Mouse (Mus musculus): ENCODE measurements around the gene Pank4. TPM values are rescaled to one million over a fixed set of nuclear protein-coding genes. Genes with fewer than 3 reads are reported as not detected.

The Pank4 gene
- total and polyA plus RNA-seq, 3 experiments, result 22.4 to 34.7 (median 27.6) TPM

DNA sequence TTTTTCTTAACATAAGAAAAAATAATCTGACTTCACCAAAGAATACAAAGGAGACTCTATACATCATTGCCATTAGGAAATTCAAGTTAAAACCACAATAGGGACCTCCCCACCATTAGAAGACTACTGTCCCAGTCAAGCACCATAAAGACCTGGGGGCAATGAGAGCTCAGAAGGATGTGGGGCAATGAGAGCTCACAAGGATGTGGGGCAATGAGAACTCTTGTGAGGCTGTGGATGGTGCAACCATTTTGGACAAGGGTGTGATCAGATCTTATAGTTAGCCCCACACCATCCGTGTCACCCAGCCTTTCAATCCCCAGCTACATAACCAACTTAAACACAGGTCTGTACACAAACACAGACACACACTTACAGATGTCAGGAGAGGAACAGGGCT, 26.2 kb upstream of the Pank4 start:
- DNase-seq (ENCODE audit: extremely low read depth), result no peak
- Histone ChIP-seq H3K36me3 (replicated peaks in 1 of 2; ENCODE audit: control insufficient read depth in 1 of 2, insufficient read depth in 1 of 2, low read length in 1 of 2) (no peaks in the 10 kb centered on the region), H3K27ac (ENCODE audit: insufficient read depth, low read depth) (no peak overlapping the region), H3K27me3 (replicated peaks) (no peaks in the 10 kb centered on the region), H3K4me3 (replicated peaks in 1 of 3; ENCODE audit: low read depth in 2 of 3, low read length in 2 of 3, poor library complexity in 1 of 3) (no peak overlapping the region), H3K9ac (ENCODE audit: insufficient read depth, low read depth) (no peak overlapping the region), H3K79me2 (replicated peaks; ENCODE audit: control insufficient read depth, extremely low read depth, insufficient read depth, poor library complexity, severe bottlenecking) (no peaks in the 10 kb centered on the region), H3K4me2 (ENCODE audit: insufficient read depth, low read depth, poor library complexity, severe bottlenecking) (no peak overlapping the region), H3K4me1 (ENCODE audit: control insufficient read depth in 1 of 2, insufficient read depth in 2 of 2) (peaks cover 25 to 57% of the 10 kb centered on the region in 2 experiments), H3K9me3 (replicated peaks; ENCODE audit: low read length) (peaks cover 7% of the 10 kb centered on the region)
- in situ Hi-C loops (cut with MboI; ENCODE audit: low pct_ligation_motif_present, low pct_unique_long_range_greater_than_20kb, low sequenced_read_pairs), result loop anchor here (25.0 kb wide), 1 partner anchor 800 kb away; the partner anchor contains the start of genes Trp73 and Wrap73
- TF ChIP-seq NRF1 (IDR thresholded peaks at IDR 0.05; ENCODE audit: low read depth, low read length) (no peak), TBP (conservative IDR thresholded peaks at IDR 0.05; ENCODE audit: low read depth, low read length) (no peak), GABPA (IDR thresholded peaks at IDR 0.05; ENCODE audit: insufficient replicate concordance, low read depth, low read length) (no peak), ZMIZ1 (IDR thresholded peaks at IDR 0.05; ENCODE audit: low read depth, low read length) (no peak), MYC (IDR thresholded peaks at IDR 0.05; ENCODE audit: low read depth, low read length) (no peak), IRF4 (IDR thresholded peaks at IDR 0.05; ENCODE audit: low read depth, low read length) (no peak), ZKSCAN1 (IDR thresholded peaks at IDR 0.05; ENCODE audit: borderline replicate concordance, low read depth, low read length) (no peak), POLR2A (IDR thresholded peaks at IDR 0.05; ENCODE audit: low read depth, low read length) (no peak), UBTF (IDR thresholded peaks at IDR 0.05; ENCODE audit: low read depth, low read length) (no peak), MAX (IDR thresholded peaks at IDR 0.05; ENCODE audit: low read length) (no peak), USF1 (IDR thresholded peaks at IDR 0.05; ENCODE audit: low read depth, low read length) (no peak), MAFK (IDR thresholded peaks at IDR 0.05; ENCODE audit: insufficient replicate concordance, low read length) (no peak), USF2 (conservative IDR thresholded peaks at IDR 0.05; ENCODE audit: low read depth, low read length) (no peak), ETS1 (conservative IDR thresholded peaks at IDR 0.05; ENCODE audit: low read depth, low read length) (no peak), CHD2 (IDR thresholded peaks at IDR 0.05; ENCODE audit: low read length) (no peak)
- dilution Hi-C loops (cut with MboI; ENCODE audit: extremely low pct_ligation_motif_present, extremely low pct_unique_long_range_greater_than_20kb, low sequenced_read_pairs), result no loop called here

DNA sequence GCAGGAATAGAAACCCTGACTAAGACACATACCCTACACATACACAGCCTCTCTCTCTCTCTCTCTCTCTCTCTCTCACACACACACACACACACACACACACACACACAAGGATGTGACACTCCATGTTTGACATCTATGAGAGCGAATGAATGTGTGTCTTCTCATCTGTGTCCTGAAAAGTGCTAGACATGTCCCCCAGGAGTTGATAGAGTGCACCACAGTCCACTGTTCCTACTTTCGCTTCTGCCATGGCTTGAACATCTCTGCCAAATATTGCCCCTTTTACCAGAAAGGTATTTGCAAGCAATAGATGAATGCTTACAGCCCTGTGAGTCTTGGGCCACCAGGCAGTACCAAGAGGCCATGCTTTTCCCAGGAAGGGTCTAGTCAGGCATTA, 23.8 kb upstream of the Pank4 start:
- no peak for DNase-seq (ENCODE audit: extremely low read depth)
- dilution Hi-C loops (cut with MboI; ENCODE audit: extremely low pct_ligation_motif_present, extremely low pct_unique_long_range_greater_than_20kb, low sequenced_read_pairs) (no loop called here), in situ Hi-C loops (cut with MboI; ENCODE audit: low pct_ligation_motif_present, low pct_unique_long_range_greater_than_20kb, low sequenced_read_pairs) (loop anchor here (5.0 to 25.0 kb wide), 4 partner anchors 33 to 803 kb away; partner anchors contain the start of genes Trp73 and Wrap73)
- peaks cover 7% of the 10 kb centered on the region for H3K9me3 ChIP-seq (replicated peaks; ENCODE audit: low read length)
- TF ChIP-seq IRF4 (IDR thresholded peaks at IDR 0.05; ENCODE audit: low read depth, low read length) (0 out of 2 replicates have a peak, but pooled peaks have one; percentile 3), EP300 (IDR thresholded peaks at IDR 0.05; ENCODE audit: low read length) (no peak)
- H3K4me2 ChIP-seq (ENCODE audit: insufficient read depth, low read depth, poor library complexity, severe bottlenecking), result no peak overlapping the region
- no peaks in the 10 kb centered on the region for H3K36me3 ChIP-seq (replicated peaks in 1 of 2; ENCODE audit: control insufficient read depth in 1 of 2, insufficient read depth in 1 of 2, low read length in 1 of 2)
- peaks cover 23 to 60% of the 10 kb centered on the region in 2 experiments for H3K4me1 ChIP-seq (ENCODE audit: control insufficient read depth in 1 of 2, insufficient read depth in 2 of 2)
- H3K27ac ChIP-seq (ENCODE audit: insufficient read depth, low read depth), result no peak overlapping the region; the same call in 1 of the 2 replicates
- H3K27me3 ChIP-seq (replicated peaks), result no peaks in the 10 kb centered on the region
- H3K79me2 ChIP-seq (replicated peaks; ENCODE audit: control insufficient read depth, extremely low read depth, insufficient read depth, poor library complexity, severe bottlenecking), result no peaks in the 10 kb centered on the region
- H3K4me3 ChIP-seq (replicated peaks in 1 of 3; ENCODE audit: low read depth in 2 of 3, low read length in 2 of 3, poor library complexity in 1 of 3), result no peak overlapping the region
- no peak overlapping the region for H3K9ac ChIP-seq (ENCODE audit: insufficient read depth, low read depth)
